Mouse (Mus musculus) left cerebral cortex, postnatal 25 days (tissue): Measurements from ENCODE around the gene Usp17lb. TPM values are rescaled to one million over a fixed set of nuclear protein-coding genes. Genes with fewer than 3 reads are reported as not detected.
"Not testable (repeated sequence)": the region's sequence is repeated elsewhere in the genome, so short reads cannot be mapped to it uniquely, and the experiment has no call there.

Experiments used
- DNase-seq, 2 experiments: peaks; one replicate each; pipeline ENCODE4 v3.0.0; 2022; ENCODE audit warnings: low spot score in 2 of 2, mixed read lengths in 1 of 2
- intact Hi-C: fragments of 180-260 bp; cut with DNase I; formaldehyde crosslinking; loops from one replicate; pipeline ENCODE4 v1.15.1; 2025
- total RNA-seq, 2 experiments: library from RNA; stranded (reverse); gene quantifications; 2 replicates each; pipeline ENCODE4 v1.2.3; 2021

Gene Usp17lb
- total RNA-seq, result not detected

GRCm38 (mm10) chr7:104842503-104842902, at the start of gene Usp17lb:
Usp17lb (minus strand) TSS chr7:104842603.
- intact Hi-C loops, result no loop called here
- DNase-seq, result no peak

- no peak for DNase-seq
- intact Hi-C loops, result no loop called here
These were observed 35.3 kb upstream of the Usp17lb start, which contains the start of gene Olfr665 for GRCm38 (mm10) chr7:104877731-104878130. Olfr665 (plus strand) TSS chr7:104878031.

- DNase-seq, result no peak
- intact Hi-C loops, result no loop called here
These were observed 19.0 kb upstream of the Usp17lb start for GRCm38 (mm10) chr7:104861381-104861780.

- intact Hi-C loops, result no loop called here
These were observed 15.3 kb upstream of the Usp17lb start for GRCm38 (mm10) chr7:104857683-104858082.

GRCm38 (mm10) chr7:104856709-104857108, 14.3 kb upstream of the Usp17lb start, which contains the start of gene Usp17la:
Usp17la (plus strand) TSS chr7:104857009.
- DNase-seq, intact Hi-C loops: not testable (repeated sequence)

More at GRCm38 (mm10) chr7:104857683-104858082, 15.3 kb upstream of the Usp17lb start:
- DNase-seq, result no peak

GRCm38 (mm10) chr7:104855248-104855750, 12.9 kb upstream of the Usp17lb start:
- no peak for DNase-seq
- intact Hi-C loops, result no loop called here

GRCm38 (mm10) chr7:104851546-104851945, 9.1 kb upstream of the Usp17lb start:
- intact Hi-C loops, DNase-seq: not testable (repeated sequence)

GRCm38 (mm10) chr7:104843731-104844287, 1.4 kb upstream of the Usp17lb start:
- intact Hi-C loops, result no loop called here
- DNase-seq, result no peak

- DNase-seq, intact Hi-C loops: not testable (repeated sequence)
These were observed 32.1 kb downstream of the Usp17lb start for GRCm38 (mm10) chr7:104810335-104810734.

- no peak for DNase-seq
- intact Hi-C loops, result no loop called here
These were observed 51.6 kb downstream of the Usp17lb start for GRCm38 (mm10) chr7:104790796-104791195.

Other genes with a start within 250 kb of the Usp17lb start
- not detected for gene Olfr655, start 240.8 kb downstream of the Usp17lb start, total RNA-seq
- not detected for gene Olfr656, start 228.6 kb downstream of the Usp17lb start, total RNA-seq
- gene Olfr657, start 217.8 kb downstream of the Usp17lb start, total RNA-seq, result not detected
- not detected for gene Olfr658, start 195.3 kb downstream of the Usp17lb start, total RNA-seq
- gene Olfr659, start 175.8 kb downstream of the Usp17lb start, total RNA-seq, result not detected
- not detected for gene Olfr661, start 156.1 kb downstream of the Usp17lb start, total RNA-seq
- gene Usp17le, start 65.1 kb downstream of the Usp17lb start, total RNA-seq, result not detected
- gene Usp17la, start 14.4 kb upstream of the Usp17lb start, total RNA-seq, result not detected
- not detected for gene Olfr665, start 35.4 kb upstream of the Usp17lb start, total RNA-seq
- gene Olfr666, start 53.3 kb upstream of the Usp17lb start, total RNA-seq, result not detected
- not detected for gene Olfr667, start 78.9 kb upstream of the Usp17lb start, total RNA-seq
- gene Olfr668, start 85.5 kb upstream of the Usp17lb start, total RNA-seq, result not detected
- gene Olfr669, start 91.6 kb upstream of the Usp17lb start, total RNA-seq, result not detected
- gene Olfr670, start 120.0 kb upstream of the Usp17lb start, total RNA-seq, result not detected
- gene Olfr671, start 136.5 kb upstream of the Usp17lb start, total RNA-seq, result not detected
- not detected for gene Olfr672, start 159.4 kb upstream of the Usp17lb start, total RNA-seq
- gene Olfr675, start 185.9 kb upstream of the Usp17lb start, total RNA-seq, result not detected
- not detected for gene Olfr676, start 190.1 kb upstream of the Usp17lb start, total RNA-seq
- gene Olfr677, start 208.8 kb upstream of the Usp17lb start, total RNA-seq, result not detected
- gene Olfr678, start 221.9 kb upstream of the Usp17lb start, total RNA-seq, result not detected
- gene Olfr679, start 238.6 kb upstream of the Usp17lb start, total RNA-seq, result not detected